Mouse (Mus musculus): ENCODE results near the gene Thumpd3. TPM values are rescaled to one million over a fixed set of nuclear protein-coding genes. Genes with fewer than 3 reads are reported as not detected.

The Thumpd3 gene
- polyA plus RNA-seq (2015; fragmentation: Nextera tagmentation; extraction: Ambion mirVana), result 32.4 and 37.8 TPM in 2 replicates

DNA sequence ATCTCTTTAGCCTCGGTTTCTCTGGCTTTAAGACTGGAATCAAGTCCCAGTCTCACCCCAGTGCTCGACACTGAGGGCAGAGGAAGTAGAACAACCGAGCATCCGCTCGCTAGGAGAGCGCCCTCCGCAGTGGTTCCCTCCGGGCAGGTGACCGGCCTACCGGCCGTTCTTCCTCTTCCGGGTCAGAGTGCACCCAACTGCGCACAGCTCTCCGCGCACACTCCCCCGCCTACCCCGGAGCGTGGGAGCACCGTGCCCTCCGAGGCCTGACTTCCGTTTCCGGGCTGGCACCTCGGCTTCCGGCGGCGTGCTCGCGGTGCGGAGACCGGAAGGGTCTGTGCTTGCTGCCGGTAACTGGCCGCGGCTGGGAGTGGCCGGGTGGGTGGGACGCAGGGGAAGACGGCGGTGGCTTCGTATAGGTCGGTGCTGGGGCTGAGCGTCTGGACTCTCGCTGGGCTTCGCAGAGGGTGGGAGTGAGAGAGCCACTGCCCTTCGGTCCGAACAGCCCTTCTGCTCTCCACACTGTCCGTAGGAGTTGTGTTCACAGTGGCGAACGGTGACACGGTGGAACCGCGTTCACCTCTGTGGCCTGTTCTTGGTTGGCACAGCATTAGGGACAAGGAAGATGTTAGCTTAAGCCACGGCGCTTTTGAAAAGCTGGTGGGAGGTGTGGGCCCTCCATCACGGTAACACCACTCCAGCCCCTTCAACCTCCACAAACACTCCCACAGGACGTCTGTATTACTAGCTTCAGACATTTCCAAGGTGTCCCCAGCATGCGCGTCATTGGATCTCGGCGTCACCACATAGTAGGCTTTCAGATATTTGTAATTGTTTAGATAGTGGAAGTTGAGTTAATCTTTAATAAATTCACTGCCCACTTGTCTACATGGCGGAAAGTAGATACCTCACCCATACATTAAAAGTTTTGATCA is at the start of gene Thumpd3:
TSS of gene Thumpd3 (plus strand) at position 185 of the 935 bp plus-strand sequence.
- H3K36me3 ChIP-seq, result peaks cover 21% of the 10 kb centered on the region
- H3K4me1 ChIP-seq (replicated peaks), result peaks cover 13% of the 10 kb centered on the region
- no peaks in the 10 kb centered on the region for H3K9me3 ChIP-seq (replicated peaks)
- ATAC-seq (replicated peaks; ENCODE audit: insufficient number of reproducible peaks, insufficient read depth, low FRiP score, low read depth), result peak; percentile 100
- peak within 1 kb of the TSS; percentile 93 for H3K27ac ChIP-seq
- H3K4me2 ChIP-seq, result peak within 1 kb of the TSS; percentile 76
- under 1% methylated on average over 59 of the region's 59 CpGs for WGBS
- H3K27me3 ChIP-seq, result no peaks in the 10 kb centered on the region
- peak within 1 kb of the TSS; percentile 72 for H3K9ac ChIP-seq
- H3K4me3 ChIP-seq, result peak within 1 kb of the TSS; percentile 78

DNA sequence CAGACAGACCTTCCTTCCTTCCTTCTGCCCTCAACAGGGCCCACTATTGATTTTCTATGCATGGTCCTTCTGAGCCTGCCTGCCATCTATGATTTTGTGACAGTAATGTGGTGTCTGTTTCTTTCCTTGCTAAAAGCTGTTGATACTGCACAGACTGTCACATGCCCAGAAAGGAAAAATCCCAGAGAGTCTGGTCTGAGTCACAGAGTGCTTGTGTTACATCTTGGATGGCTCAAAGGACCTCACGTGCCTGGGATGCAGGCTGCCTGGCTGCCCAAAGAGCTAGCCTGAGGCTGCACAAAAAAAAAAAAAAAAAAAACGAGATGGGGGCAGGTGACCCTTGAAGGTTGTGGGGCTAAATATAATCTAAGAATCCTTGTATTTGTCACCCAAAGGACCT is 46.8 kb upstream of the Thumpd3 start:
- no peaks in the 10 kb centered on the region for H3K36me3 ChIP-seq
- no peak for ATAC-seq (replicated peaks; ENCODE audit: insufficient number of reproducible peaks, insufficient read depth, low FRiP score, low read depth)
- H3K9me3 ChIP-seq (replicated peaks), result no peaks in the 10 kb centered on the region
- 0 out of 2 replicates have a peak, but pooled peaks cover 3% of the 10 kb centered on the region for H3K4me1 ChIP-seq (replicated peaks)
- no peak overlapping the region for H3K4me2 ChIP-seq
- no peak overlapping the region for H3K9ac ChIP-seq
- H3K27ac ChIP-seq, result no peak overlapping the region
- peaks cover 6% of the 10 kb centered on the region; the same call in 1 of the 2 replicates for H3K27me3 ChIP-seq
- H3K4me3 ChIP-seq, result no peak overlapping the region
- 19% methylated on average over 2 of the region's 2 CpGs for WGBS

DNA sequence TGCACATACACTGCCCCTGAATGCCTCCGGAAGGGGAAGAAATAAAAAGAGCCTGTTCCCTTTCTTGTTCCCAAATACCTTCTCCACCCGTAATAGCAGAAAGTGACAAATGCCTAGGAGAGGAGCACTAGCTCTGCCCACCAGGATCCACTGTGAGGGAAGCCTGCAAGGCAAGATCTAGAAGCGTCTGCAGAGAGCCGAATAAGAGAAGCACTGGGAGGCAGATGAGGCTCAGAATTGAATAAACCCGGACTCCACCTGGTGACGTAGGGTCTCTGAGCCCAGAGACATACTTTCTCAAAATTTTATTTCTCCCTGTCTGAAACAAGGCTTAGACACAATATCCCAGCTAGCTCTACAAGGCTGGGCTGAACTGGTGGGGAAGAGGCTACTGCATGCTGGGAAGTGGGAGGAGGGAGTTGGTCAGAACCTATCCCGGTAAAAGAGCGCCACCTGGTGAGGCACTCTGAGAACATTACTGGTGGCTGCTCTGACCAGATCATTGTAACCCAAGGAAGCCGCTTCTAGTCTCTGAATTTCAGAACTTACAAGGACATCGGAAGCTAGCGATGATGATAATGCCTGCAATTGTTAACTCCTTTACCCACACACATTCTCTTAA is 45.2 kb upstream of the Thumpd3 start:
- Histone ChIP-seq H3K27me3 (peaks cover 6% of the 10 kb centered on the region; the same call in 1 of the 2 replicates), H3K4me3 (no peak overlapping the region), H3K27ac (no peak overlapping the region), H3K9ac (peak overlapping the region; percentile 2; the same call in 1 of the 2 replicates), H3K4me2 (peak overlapping the region; percentile 47), H3K36me3 (no peaks in the 10 kb centered on the region), H3K9me3 (replicated peaks) (no peaks in the 10 kb centered on the region), H3K4me1 (replicated peaks) (0 out of 2 replicates have a peak, but pooled peaks cover 3% of the 10 kb centered on the region)
- WGBS, result 33% methylated on average over 11 of the region's 11 CpGs
- ATAC-seq (replicated peaks; ENCODE audit: insufficient number of reproducible peaks, insufficient read depth, low FRiP score, low read depth), result peak; percentile 75

DNA sequence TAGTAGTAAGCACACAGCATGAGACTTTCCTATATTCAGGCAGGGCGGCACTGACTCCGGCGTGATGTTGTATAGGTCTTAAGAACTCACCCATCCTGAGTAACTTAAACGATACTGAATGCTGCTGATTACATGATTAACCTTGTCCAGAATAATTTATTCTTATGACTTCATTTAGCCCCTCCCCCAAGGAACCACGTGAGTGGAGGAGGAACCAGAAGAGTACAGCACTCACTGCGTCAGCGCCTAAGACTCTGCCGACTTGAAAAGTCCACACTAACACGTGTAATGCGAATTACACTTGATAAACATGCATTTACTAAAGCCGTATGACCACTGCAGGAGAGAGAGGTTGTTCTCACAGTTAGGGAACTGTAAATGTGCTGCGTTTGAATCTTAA is 44.3 kb upstream of the Thumpd3 start:
- H3K27ac ChIP-seq, result no peak overlapping the region
- WGBS, result 62% methylated on average over 12 of the region's 12 CpGs

DNA sequence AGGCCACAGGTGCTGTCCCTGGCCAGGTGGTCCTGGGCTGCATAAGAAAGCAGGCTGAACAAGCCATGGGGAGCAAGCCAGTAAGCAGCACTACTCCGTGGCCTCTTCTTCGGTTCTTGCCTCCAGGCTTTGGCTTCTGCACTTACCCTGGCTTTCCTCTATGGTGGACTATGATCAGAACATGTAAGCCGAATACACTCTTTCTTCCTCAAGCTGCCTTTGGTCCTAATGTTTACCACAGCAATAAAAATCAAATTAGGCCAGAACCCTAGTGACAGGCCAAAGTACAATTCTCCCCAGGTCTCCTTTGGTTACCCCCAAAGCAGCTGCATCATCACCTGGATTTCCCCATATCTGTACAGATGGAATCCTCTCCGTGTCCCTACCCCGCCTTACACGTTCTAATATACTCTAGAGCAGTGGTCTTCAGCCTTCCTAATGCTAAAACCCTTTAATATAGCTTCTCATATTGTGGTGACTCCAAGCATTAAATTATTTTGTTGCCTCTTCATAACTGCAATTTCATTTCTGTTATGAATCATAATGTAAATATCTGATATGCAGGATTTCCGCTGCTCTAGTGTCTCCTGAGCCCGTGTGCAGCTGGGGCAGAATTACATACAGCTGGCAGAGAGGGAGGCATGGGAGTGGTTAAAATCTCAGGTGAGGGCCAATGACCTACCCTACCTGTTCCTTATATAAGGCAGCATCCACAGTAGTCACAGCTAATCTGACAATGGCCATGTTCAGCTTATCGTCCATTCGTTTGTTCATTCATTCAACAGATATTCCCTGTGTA is 42.5 kb upstream of the Thumpd3 start:
- no peak overlapping the region for H3K9ac ChIP-seq
- no peak overlapping the region for H3K27ac ChIP-seq
- 0 out of 2 replicates have a peak, but pooled peaks cover 3% of the 10 kb centered on the region for H3K9me3 ChIP-seq (replicated peaks)
- H3K4me3 ChIP-seq, result no peak overlapping the region
- no peak overlapping the region for H3K4me2 ChIP-seq
- 81% methylated on average over 10 of the region's 10 CpGs for WGBS
- H3K4me1 ChIP-seq (replicated peaks), result 0 out of 2 replicates have a peak, but pooled peaks cover 3% of the 10 kb centered on the region
- no peaks in the 10 kb centered on the region for H3K36me3 ChIP-seq
- H3K27me3 ChIP-seq, result peaks cover 6% of the 10 kb centered on the region; the same call in 1 of the 2 replicates
- ATAC-seq (replicated peaks; ENCODE audit: insufficient number of reproducible peaks, insufficient read depth, low FRiP score, low read depth), result no peak

More for the DNA sequence above, 44.3 kb upstream of the Thumpd3 start:
- no peak for ATAC-seq (replicated peaks; ENCODE audit: insufficient number of reproducible peaks, insufficient read depth, low FRiP score, low read depth)
- no peaks in the 10 kb centered on the region for H3K9me3 ChIP-seq (replicated peaks)
- H3K4me2 ChIP-seq, result no peak overlapping the region
- H3K4me3 ChIP-seq, result no peak overlapping the region
- H3K9ac ChIP-seq, result no peak overlapping the region
- peaks cover 6% of the 10 kb centered on the region; the same call in 1 of the 2 replicates for H3K27me3 ChIP-seq
- H3K4me1 ChIP-seq (replicated peaks), result 0 out of 2 replicates have a peak, but pooled peaks cover 3% of the 10 kb centered on the region
- no peaks in the 10 kb centered on the region for H3K36me3 ChIP-seq

DNA sequence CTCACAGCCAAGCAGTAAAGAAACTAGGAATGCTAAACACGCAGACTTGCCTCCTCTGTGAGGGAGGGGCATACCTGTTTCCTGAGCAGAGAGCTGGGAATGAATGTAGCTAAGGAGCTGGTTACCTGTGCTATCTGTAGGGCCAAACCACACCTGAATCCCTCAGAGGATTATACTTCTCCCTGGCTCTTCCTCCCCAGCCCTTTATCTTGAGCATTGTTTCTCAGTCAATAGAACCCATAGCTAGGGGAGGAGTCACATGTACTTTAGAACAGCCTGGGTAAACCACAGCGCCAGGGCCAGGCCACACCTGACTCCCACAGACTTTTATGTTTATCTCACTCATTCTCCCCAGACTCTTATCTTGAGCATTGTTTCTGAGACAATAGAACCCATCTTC is 39.2 kb upstream of the Thumpd3 start:
- no peak overlapping the region for H3K4me3 ChIP-seq
- H3K4me2 ChIP-seq, result no peak overlapping the region
- ATAC-seq (replicated peaks; ENCODE audit: insufficient number of reproducible peaks, insufficient read depth, low FRiP score, low read depth), result no peak

DNA sequence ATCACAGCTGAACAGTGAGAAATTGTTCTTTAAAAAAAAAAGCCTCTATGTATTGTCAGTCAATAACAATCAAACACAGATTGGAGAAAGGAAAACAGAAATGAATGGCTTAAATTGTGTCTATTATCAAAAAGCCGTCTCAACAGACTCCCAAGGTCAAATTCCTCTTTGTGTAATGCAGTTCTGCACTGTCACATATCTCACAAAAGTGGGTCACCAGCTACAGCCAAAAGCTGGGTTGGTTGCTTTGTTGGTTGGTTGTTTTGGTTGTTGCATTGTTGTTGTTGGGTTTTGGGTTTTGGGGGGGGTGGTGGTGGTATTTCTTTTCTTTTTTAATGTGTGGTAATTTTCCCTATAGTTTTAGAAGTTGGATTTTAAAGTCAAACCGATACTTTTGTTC is 34.1 kb upstream of the Thumpd3 start:
- Histone ChIP-seq H3K36me3 (no peaks in the 10 kb centered on the region), H3K9ac (no peak overlapping the region), H3K27ac (peak overlapping the region; percentile 70), H3K4me1 (replicated peaks) (no peaks in the 10 kb centered on the region), H3K9me3 (replicated peaks) (0 out of 2 replicates have a peak, but pooled peaks cover 3% of the 10 kb centered on the region), H3K4me2 (no peak overlapping the region), H3K27me3 (no peaks in the 10 kb centered on the region), H3K4me3 (no peak overlapping the region)
- whole genome bisulfite sequencing, result 60% methylated on average over 2 of the region's 2 CpGs
- ATAC-seq (replicated peaks; ENCODE audit: insufficient number of reproducible peaks, insufficient read depth, low FRiP score, low read depth), result no peak

More for the DNA sequence above, 39.2 kb upstream of the Thumpd3 start:
- H3K36me3 ChIP-seq, result no peaks in the 10 kb centered on the region
- peaks cover 6% of the 10 kb centered on the region; the same call in 1 of the 2 replicates for H3K27me3 ChIP-seq
- WGBS, result 55% methylated on average over 2 of the region's 2 CpGs
- H3K27ac ChIP-seq, result no peak overlapping the region
- H3K9me3 ChIP-seq (replicated peaks), result 0 out of 2 replicates have a peak, but pooled peaks cover 3% of the 10 kb centered on the region
- H3K9ac ChIP-seq, result no peak overlapping the region
- H3K4me1 ChIP-seq (replicated peaks), result no peaks in the 10 kb centered on the region

DNA sequence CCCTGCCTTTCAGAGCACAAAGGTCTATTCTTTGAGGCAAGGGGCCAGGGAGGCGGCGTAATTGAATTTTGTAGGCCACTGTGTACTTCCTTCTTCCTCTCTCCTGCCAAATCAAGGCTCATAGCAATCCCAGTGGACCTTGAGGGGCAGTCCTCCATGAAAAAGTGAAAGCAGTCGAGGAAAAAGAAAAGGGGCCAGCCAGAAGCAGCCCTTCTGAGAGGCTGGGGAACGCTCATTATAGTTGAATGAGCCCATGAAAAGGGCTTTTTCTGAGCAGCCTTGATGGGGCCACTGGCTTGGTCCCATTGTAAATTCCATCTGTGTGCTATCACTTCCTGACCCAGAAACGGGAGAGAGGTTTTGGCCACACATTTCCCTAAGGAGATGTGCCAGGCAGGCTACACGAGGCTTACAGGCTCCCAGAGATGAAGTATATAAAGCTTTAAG is 33.5 kb upstream of the Thumpd3 start:
- H3K27me3 ChIP-seq, result no peaks in the 10 kb centered on the region
- no peak; the same call in 1 of the 2 replicates for ATAC-seq (replicated peaks; ENCODE audit: insufficient number of reproducible peaks, insufficient read depth, low FRiP score, low read depth)
- H3K4me3 ChIP-seq, result no peak overlapping the region
- H3K4me2 ChIP-seq, result peak overlapping the region; percentile 34; the same call in 1 of the 2 replicates
- H3K4me1 ChIP-seq (replicated peaks), result 0 out of 2 replicates have a peak, but pooled peaks cover under 1% of the 10 kb centered on the region
- 46% methylated on average over 6 of the region's 6 CpGs for WGBS
- no peak overlapping the region for H3K9ac ChIP-seq
- H3K9me3 ChIP-seq (replicated peaks), result 0 out of 2 replicates have a peak, but pooled peaks cover 3% of the 10 kb centered on the region
- peak overlapping the region; percentile 70 for H3K27ac ChIP-seq
- H3K36me3 ChIP-seq, result no peaks in the 10 kb centered on the region

DNA sequence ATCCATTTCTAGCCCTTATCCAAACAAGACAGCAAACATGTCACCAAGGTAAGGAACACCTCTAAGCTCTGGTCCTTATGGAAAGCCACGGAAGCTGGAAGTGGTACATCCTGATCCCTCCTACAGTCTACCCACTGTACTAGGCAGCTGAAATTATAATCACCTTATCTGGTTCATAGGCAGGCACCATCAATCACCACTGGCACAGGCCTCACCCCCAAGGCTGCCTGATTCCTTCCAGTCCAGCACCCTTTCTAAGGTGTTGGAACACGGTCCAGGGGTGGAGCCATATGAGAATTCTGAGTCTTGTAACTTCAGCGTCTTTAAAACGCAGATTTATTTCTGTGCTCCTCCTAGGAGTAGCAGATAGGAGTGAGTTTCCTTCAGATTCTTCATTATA is 32.5 kb upstream of the Thumpd3 start:
- no peak overlapping the region for H3K9ac ChIP-seq
- H3K27ac ChIP-seq, result 0 out of 2 replicates have a peak overlapping the region, but pooled peaks have one; percentile 70
- WGBS, result 82% methylated on average over 4 of the region's 4 CpGs

DNA sequence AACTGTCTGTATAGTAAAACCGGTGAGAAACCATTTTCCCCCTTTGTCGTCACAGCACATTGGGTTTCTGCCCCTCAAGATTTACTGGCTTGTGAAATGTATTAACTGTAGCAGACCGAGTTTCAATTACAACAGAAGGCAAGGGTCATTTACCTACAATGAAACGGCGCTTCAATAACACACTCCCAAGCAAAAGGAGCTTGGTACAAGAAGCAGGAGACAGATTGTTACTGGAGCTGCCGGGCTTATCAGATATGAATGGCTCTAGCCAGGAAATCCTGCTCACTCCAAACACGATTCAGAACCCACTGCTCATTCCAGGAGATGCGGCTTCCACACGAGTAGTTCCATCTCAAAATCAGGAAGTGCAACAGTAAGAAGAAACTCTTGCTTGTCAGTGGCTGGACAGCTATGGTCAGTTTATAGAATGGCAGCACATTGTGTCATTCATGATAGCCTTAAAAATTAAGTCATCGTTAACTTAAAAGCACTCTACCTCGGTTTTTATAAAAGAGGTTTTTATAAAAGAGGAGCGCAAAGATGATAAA is 28.5 kb upstream of the Thumpd3 start:
- Histone ChIP-seq H3K4me2 (no peak overlapping the region), H3K4me3 (no peak overlapping the region), H3K9ac (no peak overlapping the region), H3K9me3 (replicated peaks) (no peaks in the 10 kb centered on the region), H3K27ac (no peak overlapping the region), H3K4me1 (replicated peaks) (0 out of 2 replicates have a peak, but pooled peaks cover 2% of the 10 kb centered on the region), H3K27me3 (no peaks in the 10 kb centered on the region), H3K36me3 (no peaks in the 10 kb centered on the region)
- ATAC-seq (replicated peaks; ENCODE audit: insufficient number of reproducible peaks, insufficient read depth, low FRiP score, low read depth), result no peak
- WGBS, result 34% methylated on average over 12 of the region's 12 CpGs

More for the DNA sequence above, 32.5 kb upstream of the Thumpd3 start:
- Histone ChIP-seq H3K36me3 (no peaks in the 10 kb centered on the region), H3K4me2 (no peak overlapping the region), H3K4me1 (replicated peaks) (0 out of 2 replicates have a peak, but pooled peaks cover 2% of the 10 kb centered on the region), H3K4me3 (no peak overlapping the region), H3K9me3 (replicated peaks) (no peaks in the 10 kb centered on the region), H3K27me3 (no peaks in the 10 kb centered on the region)
- no peak for ATAC-seq (replicated peaks; ENCODE audit: insufficient number of reproducible peaks, insufficient read depth, low FRiP score, low read depth)

Measured in heart, embryonic 15.5 days (tissue).